Mouse (Mus musculus) kidney, postnatal 10 days (tissue): ENCODE measurements around the gene Crybb1.

Source experiments
- DNase-seq: peaks from one replicate; pipeline ENCODE4 v3.0.0; 2021; ENCODE audit warnings: mixed read lengths

Gene Crybb1

DNA sequence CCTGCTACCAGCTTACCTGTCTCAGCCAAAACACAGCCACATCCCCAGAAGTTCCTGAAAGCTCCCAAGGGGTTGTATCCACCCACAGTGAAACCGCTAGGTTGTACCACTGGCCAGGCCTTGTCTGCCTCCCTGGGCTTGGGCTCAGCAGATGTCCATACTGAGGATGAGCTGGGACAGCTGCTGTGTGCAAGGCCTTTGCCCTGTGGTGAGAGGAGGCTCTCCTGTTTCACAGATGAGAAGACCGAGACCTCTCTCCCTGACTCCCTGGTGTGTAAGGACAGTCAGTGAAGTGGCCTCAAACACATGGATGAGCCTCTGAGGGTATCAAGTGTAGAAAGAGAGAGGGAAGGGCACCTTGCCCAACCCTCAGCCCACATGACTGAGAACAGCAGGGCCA lies 32.0 kb downstream of the Crybb1 start:
- DNase-seq = no peak

DNA sequence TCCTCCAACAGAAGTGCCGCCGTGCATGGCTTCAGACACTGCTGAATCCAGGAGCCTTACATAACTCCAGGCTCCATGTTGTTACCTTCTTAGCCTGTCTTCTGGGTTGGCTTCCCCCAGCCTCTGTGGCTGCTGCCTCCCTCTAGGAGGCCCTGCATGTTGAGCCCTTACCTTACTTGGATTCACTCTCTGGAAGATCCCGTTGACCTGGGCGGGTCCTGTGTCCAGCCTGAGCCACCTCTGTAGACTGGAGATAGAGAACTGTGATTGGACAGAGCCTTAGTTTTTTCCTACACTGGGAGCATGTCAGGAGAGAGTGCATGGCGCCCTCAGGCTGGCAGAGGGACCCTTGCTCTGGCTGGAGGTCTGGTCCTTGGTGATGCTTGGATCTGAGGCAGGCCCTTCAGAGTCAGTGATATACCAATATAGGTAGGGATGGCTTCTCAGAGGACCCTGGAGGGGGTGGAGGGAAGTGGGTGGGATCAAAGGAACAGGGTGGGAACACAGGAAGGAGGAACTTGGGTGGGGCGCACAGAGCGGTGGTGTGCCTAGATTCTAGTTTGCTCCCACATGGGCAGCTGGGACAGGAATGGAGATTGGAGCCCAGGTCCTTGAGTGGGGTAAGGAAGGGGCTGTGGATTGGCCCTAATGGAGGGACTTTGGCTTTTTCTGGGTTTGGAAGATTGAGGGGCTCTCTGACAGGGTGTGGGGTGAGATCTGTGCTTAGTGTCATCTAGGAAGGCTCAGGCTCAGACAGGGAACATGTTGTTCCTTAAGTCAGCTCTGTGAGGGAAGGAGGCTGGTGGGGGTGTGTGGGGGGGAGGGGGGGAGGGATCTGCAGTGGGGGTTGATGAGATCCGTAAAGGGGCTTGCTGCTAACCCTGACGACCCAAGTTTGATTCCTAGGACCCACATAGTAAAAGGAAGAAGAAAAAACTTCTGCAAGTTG lies 32.9 kb downstream of the Crybb1 start:
- no peak for DNase-seq

DNA sequence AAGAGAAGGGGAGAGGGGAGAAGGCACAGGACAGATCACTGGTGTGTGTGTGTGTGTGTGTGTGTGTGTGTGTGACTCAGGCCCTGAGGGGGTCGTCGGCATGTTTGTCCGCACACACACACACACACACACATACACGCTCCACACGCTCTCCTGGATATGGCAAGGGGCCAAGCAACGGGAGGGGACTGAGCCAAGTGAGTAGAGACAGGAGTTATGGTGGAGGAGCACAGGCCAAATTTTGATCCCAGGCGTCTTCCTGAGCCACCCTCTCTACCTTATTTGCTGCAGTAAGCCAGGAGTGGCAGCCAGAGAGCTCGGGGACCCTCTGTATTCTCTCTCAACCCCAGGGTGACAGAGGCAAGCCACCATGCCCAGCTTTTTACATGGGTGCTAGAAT lies 33.6 kb downstream of the Crybb1 start:
- peak; percentile 74 for DNase-seq

DNA sequence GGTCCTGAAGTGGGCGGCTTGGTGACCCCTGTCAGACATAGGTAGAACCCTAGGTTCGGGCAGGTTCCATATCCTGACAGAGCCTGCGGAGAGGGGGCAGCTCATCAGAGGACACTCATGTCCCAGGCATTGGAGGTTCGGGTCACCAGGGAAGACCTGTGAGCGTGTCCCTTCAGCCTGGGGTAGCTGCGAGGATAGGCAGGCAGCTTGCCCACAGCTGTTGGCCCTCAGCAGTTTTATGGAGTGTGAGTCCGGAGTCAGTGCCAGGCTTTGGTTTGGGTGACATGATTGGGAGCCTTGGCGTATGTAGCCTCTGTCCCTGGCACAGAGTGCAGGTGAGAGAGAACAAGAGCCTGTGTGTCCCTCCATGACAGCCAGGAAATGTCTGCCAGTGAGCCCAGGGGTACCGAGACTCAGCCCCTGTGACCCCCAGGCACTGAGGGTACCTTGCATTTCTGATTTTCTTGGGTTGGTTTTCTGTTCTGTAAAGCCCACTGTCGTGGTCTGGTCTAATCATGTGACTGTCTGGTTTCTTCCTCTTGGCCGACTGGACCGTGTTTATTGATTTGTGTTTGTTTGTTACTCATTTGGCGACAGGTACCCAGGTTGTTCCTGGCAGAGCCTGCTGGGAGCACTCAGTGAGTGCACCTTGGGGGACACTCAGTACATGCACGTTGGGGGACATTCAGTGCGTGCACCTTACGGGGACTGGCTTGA lies 34.4 kb downstream of the Crybb1 start:
- DNase-seq = no peak

DNA sequence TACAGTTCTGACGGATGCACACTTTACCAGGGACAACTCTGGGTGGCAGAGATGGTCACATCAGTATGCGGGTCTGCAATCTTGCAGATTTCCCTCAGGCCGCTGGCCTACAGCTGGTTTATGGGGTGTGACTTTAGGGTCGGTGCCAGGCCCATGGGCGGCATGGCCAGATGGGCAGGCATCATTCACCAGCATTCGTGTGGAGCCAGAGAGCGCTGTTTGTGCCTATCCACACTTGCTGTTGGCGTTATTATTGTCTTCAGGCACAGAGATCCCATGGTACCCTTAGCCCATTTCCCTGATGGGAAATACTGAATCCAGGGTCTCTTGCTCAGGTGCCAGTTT lies 34.9 kb downstream of the Crybb1 start:
- DNase-seq = no peak

DNA sequence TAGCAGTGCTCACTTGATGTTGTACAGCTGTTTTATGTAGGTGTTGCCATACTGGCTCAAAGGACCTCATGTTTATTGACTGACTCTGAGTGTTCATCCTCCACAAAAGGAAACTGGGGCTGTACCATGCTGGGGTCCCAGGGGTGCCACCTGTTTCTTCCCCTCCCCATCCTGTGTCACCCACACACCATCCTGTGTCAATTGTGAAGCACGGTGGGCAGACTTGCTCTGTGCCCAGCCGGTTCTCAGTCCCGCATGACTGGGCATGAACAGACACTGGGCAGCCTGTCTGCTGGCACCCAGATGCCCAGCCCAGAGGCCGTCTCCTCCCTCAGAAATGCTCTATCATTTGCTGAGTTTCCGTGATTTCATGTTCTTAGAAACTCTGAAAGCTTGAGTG lies 36.3 kb downstream of the Crybb1 start:
- DNase-seq = no peak

DNA sequence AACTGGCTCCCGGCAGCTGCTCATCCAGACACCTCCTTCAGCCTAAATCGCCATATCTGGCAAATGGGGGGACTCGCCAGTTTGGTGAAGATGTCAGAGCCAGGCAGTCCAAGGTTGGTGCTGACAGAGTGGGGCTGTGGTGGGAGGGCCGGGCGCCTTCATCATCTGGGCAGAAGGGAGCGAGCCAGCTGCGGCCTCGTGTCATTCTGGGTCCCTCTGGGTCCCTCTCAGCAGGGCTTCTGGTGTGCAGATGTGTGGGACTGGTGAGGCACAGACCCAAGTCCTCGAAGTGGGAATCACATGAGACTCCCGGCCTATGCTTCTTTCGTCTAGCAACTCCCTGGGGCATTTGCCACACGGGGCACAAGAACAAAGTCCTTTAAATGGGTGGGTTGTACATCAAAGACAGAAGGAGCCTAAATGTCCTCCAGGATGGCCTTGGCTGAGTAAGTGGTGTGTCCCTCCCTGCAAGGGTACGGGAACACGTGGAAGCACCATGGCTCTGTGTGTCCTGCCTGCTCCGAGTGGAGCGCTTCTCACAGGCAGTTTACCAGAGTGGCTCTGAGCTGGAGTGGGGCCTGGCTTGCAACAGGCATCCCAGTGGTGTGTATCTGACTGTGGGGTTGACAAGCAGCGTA lies 36.8 kb downstream of the Crybb1 start:
- DNase-seq = no peak

DNA sequence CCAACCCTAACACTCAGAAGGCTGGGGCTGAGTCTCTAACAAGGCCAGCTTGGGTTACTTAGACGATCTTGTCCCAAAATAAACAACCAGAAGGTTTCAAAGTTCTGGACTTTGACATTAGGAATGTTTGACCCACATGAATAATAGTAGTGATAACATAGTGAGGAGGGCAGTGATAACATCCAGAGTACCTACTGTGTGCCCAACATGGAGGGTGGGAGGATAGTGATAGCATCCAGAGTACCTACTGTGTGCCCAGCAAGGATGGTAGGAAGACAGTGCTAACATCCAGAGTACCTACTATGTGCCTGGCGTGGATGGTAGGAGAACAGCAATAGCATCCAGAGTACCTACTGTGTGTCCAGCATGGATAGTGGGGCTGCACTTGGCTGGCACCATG lies 38.2 kb downstream of the Crybb1 start:
- no peak for DNase-seq

DNA sequence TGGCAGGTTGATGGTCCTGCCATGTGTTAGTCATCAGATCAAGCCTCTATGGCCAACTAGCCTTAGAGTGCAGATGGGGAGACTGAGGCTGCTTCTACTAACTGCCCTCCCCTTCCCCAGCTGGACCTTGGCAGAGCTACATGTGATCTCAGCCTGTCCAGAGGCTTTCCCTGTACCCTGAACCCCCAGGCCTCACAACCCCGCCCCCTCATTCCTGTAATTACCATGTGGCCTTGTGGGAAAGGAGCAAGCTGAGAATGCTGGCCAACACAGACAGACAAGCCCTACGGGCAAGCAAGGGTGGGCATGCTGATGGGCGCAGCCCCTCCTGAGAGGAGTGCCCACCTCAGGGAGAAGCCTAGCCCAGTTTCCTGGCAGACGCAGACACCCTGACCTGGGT lies 39.1 kb downstream of the Crybb1 start:
- no peak for DNase-seq

DNA sequence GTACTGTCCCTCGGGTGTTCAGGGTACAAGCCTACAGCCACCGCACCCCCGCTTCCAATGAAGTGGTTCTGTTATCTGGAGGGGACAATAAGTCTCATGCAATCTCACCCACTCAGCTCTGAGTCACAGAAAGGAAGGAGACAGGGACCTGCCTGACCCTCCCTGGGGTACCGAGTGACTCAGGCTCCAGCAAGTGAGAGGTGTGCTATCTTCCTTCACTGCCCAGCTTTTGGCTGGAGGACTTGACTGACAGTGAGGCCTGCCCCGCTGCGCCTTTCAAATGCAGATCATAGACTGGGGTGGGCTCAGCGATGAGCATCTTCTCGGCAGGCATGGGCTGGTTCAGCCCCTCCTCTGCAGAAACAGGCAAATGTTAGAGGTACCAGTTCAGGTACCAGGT lies 39.5 kb downstream of the Crybb1 start:
- DNase-seq = no peak

DNA sequence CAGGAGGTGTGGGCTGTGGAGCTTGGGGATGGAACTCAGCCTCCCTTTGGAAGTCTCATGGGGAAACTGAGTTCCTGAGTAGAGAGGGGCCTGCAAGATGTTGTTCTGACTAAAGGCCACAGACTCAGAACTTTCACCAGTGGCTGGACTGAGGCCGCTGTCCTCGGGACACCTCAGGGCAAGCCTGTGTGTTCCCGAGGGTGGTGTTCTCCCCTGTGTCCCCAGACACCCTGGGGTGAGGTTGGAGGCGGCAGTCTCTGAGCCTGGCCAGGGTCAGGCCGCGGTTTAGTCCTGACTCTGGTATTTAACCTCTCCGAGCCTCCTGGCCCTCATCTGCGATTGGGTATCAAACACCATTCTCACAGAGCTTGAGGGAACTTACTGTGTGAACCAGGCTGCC lies 39.9 kb downstream of the Crybb1 start:
- DNase-seq = no peak

DNA sequence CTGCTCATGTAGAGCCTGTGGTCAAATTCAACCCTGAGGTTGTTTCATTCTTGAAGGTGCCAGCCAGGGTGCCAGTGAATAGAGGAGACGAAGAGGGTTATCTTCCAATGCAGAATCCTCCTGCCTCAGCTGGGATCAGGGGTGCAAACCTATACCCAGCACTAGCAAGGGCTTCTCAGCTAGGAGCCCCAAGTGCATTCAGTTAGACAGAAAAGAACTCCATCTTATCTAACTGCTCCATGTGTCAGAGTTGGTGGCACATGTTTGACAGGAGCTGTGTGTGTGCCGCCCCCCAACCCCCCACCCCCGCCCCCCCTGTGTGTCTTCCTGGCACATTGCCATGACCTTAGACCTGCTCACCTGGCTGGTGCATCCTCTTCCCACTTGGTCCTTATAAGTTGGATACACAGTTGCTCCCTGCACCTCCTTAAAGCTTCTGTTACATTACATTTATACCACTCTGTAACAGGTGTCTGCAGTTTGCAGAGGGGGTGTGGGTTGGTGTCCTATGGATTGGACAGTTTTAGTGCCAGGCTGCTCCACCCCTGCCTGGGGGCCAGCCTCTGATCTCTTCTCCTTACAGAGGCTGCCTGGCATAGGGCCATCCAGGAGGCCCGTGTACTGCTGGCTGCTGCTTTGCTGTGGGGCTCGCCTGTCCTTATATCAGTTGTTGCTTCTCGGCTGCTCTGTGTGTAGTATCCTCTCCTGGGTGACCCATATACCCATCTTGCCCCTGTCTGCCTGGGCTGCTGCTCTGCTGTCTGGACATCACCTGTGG lies 41.0 kb downstream of the Crybb1 start:
- peak; percentile 51 for DNase-seq

DNA sequence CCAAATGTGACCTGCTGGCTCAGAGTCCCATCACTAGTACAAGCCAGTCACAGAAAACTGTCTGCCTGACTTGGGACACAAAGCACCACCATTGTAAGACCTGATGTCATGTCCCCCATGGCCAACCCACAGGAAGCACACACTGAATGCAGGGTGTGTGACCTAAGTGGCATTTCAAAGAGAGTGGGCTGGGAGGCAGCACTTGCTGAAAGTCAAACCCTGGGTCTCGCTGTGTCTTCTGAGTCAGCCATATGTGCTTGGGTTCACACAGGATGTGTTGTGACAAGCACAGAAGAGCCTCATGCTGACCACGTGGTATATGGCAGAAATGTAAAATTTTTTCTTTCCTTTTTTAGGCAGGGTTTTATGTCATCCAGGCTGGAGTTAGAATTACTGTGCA lies 41.6 kb downstream of the Crybb1 start:
- DNase-seq = no peak

DNA sequence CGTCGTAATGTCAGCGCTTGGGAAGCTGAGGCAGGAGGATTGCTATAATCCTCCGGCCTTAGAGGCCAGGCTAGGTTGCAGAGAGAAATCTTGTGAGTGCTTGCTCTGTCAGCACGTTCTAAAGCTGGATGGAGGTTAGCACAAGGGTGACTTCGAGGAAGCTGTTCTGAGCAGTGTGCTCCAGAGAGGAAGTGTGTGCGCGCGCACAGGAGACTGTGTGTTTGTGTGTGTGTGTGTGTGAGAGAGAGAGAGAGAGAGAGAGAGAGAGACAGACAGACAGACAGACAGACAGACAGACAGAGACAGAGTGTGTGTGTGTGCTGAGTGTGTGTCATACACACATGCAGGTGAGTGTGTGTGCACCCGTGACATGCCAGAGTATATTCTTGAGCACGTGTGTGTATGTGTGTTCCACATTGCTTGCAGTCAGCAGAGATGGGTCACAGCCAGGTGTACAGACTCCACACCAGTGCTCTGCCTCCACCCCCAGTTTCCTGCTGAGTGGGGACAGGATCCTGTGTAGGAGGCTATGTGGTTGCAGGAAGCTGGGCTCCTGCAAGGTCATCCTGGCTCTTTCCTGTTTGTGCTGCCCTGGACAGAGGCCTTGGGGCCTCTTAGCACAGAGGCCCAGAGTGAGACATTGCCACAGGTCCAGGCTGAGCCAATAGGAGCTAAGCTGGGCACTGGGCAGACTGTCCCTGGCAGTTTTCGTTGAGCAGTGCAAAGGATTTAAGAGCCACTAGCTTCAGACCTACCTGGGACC lies 42.8 kb downstream of the Crybb1 start:
- peak; percentile 70 for DNase-seq

DNA sequence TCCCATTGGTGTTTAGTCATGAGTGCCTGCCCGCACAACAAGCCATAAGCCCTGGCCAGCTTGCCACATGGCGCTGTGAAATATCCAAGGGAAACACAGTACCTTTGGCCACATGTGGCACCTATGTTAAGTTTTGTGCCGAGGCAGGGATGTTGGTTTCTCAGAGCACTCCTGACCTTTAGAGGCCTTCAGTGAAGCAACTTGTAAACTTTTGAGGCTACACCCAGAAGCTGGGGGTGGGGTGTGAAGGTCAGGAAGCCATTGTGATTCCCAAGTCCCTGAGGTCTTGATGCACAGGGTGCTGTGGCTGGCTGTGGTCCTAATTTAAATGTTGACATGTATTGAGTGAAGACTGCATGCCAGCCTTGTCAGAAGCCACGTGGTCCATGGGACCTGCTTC lies 43.8 kb downstream of the Crybb1 start:
- no peak for DNase-seq

DNA sequence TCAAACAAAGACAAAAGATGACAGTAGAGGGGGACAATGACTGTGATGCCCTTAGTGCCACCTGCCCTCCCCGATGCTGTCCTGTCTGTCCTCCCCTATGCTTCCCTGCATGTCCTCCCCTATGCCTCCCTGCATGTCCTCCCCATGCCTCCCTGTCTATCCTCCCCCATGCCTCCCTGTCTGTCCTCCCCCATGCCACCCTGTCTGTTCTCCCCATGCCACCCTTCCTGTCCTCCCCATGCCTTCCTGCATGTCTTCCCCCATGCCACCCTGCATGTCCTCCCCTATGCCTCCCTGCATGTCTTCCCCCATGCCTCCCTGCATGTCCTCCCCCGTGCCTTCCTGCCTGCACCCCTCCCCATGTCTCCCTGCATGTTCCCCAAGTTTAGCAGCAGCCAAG lies 44.5 kb downstream of the Crybb1 start:
- no peak for DNase-seq

DNA sequence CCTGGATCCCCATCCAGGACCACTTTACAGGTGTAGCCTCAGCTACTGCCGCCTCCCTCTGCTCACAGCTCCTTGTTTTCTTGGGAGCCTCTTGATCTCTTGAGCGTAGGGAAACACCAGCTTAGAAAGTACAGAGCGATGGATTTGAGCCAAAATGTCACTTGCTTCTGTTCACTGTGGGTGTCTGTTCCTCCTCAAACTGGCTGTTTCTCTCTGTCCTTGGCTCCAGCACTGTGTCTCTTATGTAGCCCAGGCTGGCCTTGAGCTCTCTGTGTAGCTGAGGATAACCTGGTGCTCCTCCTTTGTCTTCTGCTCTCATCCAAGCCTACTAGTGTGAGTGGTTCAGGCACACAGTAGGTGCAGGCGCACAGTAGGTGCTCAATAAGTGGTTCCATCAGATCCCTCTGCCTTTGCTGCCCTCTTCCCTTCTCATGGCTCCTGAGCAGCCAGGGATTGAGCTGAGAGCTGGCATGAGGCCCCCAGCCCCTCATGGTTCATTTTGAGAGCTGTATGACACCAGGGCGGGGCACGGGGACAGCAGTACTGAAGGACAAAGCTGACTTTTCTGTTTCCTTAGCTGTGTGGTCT lies 45.2 kb downstream of the Crybb1 start:
- no peak for DNase-seq

DNA sequence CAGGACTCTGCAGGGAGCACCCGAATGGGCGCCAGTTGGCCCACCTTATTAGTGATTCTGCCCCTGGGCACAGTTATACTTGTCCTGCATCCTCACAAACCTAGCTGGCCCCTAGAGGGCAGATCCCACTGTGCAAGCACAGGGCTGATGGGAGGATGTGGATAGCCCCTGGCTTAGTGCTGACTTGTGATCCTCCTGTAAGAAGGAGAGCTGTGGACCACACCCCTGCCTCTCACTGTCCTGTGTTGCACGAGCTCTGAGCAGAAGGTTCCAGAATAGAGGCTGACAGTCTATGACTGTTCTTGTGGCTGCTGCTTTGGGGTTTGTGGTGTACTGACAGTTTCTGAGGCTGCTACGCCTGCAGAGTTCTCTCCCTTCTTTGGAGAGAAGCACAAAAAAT lies 46.1 kb downstream of the Crybb1 start:
- DNase-seq = no peak

DNA sequence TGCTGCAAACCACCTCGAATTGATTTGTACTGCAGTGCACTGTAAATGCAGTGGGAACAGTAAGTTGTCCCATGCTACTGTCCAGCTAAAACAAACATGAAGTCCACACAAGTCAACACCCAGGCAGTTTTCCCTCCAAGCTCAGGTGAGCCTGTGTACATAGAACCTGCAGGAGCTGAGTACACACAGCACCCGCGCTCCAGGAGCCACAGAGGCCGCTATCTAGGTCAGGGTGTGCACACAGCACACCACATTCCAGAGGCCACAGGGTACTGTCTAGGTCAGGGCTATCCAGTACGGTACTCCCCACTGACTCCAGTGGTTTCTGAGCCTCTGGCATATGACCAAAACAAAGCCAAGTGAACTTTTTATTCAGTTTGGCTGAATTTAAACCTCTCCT lies 46.7 kb downstream of the Crybb1 start:
- no peak for DNase-seq

DNA sequence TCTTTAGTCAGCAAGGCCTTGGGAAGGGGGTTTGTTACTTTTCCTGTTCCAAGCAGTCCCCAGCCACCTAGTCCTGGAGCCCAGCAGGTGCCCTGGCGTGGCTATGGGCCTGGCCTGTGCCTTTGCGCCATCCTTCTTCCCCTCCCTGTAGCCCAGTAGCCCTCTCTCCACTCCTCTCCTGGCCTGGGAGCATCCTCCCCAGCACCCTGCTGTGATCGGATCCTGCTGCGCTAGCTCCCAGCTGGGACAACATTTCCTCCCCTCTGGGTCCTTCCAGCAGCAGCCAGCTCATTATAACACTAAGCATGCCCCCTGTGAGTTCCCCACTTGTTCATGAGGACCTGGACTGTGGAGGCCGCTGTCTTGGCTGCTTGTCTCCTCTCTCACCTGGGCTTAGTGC lies 50.2 kb downstream of the Crybb1 start:
- DNase-seq = no peak

DNA sequence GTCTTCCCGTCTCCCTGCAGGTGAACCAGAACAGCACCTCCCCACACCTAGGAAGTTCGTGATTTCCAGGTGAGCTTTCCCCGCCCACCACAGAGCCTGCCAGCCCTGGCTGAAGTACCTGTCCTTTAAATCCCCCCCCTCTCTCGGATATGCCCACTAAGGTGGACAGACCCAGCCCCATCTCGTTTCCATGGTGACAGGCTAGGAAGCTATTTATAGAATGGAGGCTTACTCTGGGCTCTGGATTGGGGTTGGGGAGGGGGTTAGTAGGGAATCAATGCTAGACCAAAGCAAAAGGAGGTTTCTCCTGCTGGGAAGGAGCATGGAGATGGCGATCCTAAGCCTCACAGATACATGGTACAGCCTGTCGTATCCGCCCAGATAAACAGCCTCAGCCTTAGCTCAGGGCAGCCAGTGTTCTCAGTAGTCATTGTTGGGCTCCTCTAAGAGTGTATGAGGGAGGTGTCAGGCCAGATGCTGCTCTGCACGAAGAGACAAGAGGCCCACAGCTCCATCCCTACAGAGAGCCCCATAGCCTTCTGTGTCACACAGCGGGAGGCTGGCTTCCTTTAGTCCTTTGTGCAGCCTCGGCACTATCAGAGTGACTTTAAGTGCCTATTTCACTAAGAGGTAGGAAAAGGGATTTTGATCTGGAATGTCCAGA lies 57.7 kb downstream of the Crybb1 start:
- DNase-seq = no peak
